In genomic region chr1:131115932-131116331, GRCm38 (mm10) we compare ENCODE assay signal across 8 mouse cellular contexts. TPM values are rescaled to one million over a fixed set of nuclear protein-coding genes. Genes with fewer than 3 reads are reported as not detected.
DNase-seq lines count a peak whose midpoint lies in the region; ATAC-seq lines count a peak whose summit lies in the region.

No protein-coding gene starts in this region.

- DNase-seq in ovary, postnatal 14 days (ENCODE audit: low spot score) = peak; percentile 66
- DNase-seq in ovary, adult 18-20 months (ENCODE audit: low spot score) = no peak
- DNase-seq in adipocyte (ENCODE audit: low spot score) = peak; percentile 83
- peak; percentile 88 for DNase-seq in embryo, embryonic 10 days (ENCODE audit: low spot score)
- peak; percentile 75 to 82 for DNase-seq in heart, postnatal 14 days
- DNase-seq in left cerebral cortex, postnatal 14 days (ENCODE audit: low spot score in 2 of 2) = peak; percentile 79 to 81
- DNase-seq in midbrain, embryonic 11.5 days (ENCODE audit: low spot score, missing footprints) = peak; percentile 93
- DNase-seq in testis, postnatal 10 days (ENCODE audit: low spot score) = peak; percentile 82

- peaks cover 5% of the 10 kb centered on the region; the same call in 1 of the 2 replicates for H3K4me1 ChIP-seq in midbrain, embryonic 11.5 days (ENCODE audit: control insufficient read depth, insufficient read depth, low read length)

- H3K9me3 ChIP-seq in midbrain, embryonic 11.5 days (ENCODE audit: control insufficient read depth, low read length) = no peaks in the 10 kb centered on the region

- intact Hi-C loops in heart, postnatal 14 days (cut with DNase I) = loop anchor here (2.0 to 10.0 kb wide), 3 partner anchors 23 to 145 kb away; partner anchors contain the start of gene Dyrk3
- intact Hi-C loops in left cerebral cortex, postnatal 14 days (cut with DNase I) = loop anchor here (5.0 kb wide), 4 partner anchors 36 to 569 kb away; partner anchors contain the start of genes Eif2d and Rassf5

- peak; percentile 52; the same call in 1 of the 2 replicates for ATAC-seq in midbrain, embryonic 11.5 days (ENCODE audit: low FRiP score)

- no peak overlapping the region for H3K27ac ChIP-seq in midbrain, embryonic 11.5 days (ENCODE audit: low read depth, low read length)

- no peak overlapping the region for H3K4me3 ChIP-seq in midbrain, embryonic 11.5 days (ENCODE audit: low read depth, low read length)

- no peak overlapping the region for H3K9ac ChIP-seq in midbrain, embryonic 11.5 days (ENCODE audit: low read length)

- WGBS in midbrain, embryonic 11.5 days = 20% methylated on average over 6 of the region's 6 CpGs

- H3K4me2 ChIP-seq in midbrain, embryonic 11.5 days = no peak overlapping the region

- H3K36me3 ChIP-seq in midbrain, embryonic 11.5 days (ENCODE audit: control insufficient read depth, insufficient read depth, low read length) = no peaks in the 10 kb centered on the region

- no peaks in the 10 kb centered on the region for H3K27me3 ChIP-seq in midbrain, embryonic 11.5 days (ENCODE audit: control insufficient read depth, insufficient read depth, low read length)

RNA-seq across cellular contexts. Expression of gene Mapkapk2, which starts 18.3 kb away (rescaled TPM):
- total RNA-seq in heart, postnatal 14 days (2021) = 100 to 1,000 TPM; 209 to 221 TPM
- 10 to 100 TPM; 25.1 to 26.0 TPM for total RNA-seq in left cerebral cortex, postnatal 14 days (2021)
- 49.8 and 56.0 TPM in 2 replicates for polyA plus RNA-seq in midbrain, embryonic 11.5 days (2014; fragmentation: Nextera tagmentation; extraction: Ambion mirVana)

RNA-seq across cellular contexts. Expression of gene Dyrk3, which starts 22.2 kb away (rescaled TPM):
- under 1 TPM; 0.37 to 0.53 TPM for total RNA-seq in heart, postnatal 14 days (2021)
- total RNA-seq in left cerebral cortex, postnatal 14 days (2021) = 10 to 100 TPM in 1 of 2 experiments, 1 to 10 TPM in 1; 9.3 to 19.0 TPM
- 17.2 and 23.4 TPM in 2 replicates for polyA plus RNA-seq in midbrain, embryonic 11.5 days (2014; fragmentation: Nextera tagmentation; extraction: Ambion mirVana)

RNA-seq across cellular contexts. Expression of gene Eif2d, which starts 37.0 kb away (rescaled TPM):
- total RNA-seq in heart, postnatal 14 days (2021) = 10 to 100 TPM; 36.4 to 38.2 TPM
- total RNA-seq in left cerebral cortex, postnatal 14 days (2021) = 10 to 100 TPM; 35.4 to 39.6 TPM
- polyA plus RNA-seq in midbrain, embryonic 11.5 days (2014; fragmentation: Nextera tagmentation; extraction: Ambion mirVana) = 55.7 and 56.7 TPM in 2 replicates

Comparison
In these comparisons a context has a peak if more than half of its experiments do, and no peak if none do; other contexts are left out.
1. RNA of gene Mapkapk2, which starts 18.3 kb away (total RNA-seq): 209 to 221 TPM in heart, postnatal 14 days; 25.1 to 26.0 TPM in left cerebral cortex, postnatal 14 days; every median in the first group is over 4 times any median in the second.
2. RNA of gene Dyrk3, which starts 22.2 kb away (total RNA-seq): 9.3 to 19.0 TPM in left cerebral cortex, postnatal 14 days; 0.37 to 0.53 TPM in heart, postnatal 14 days; every median in the first group is over 4 times any median in the second.